Mouse (Mus musculus) liver, embryonic 13.5 days (tissue): Measurements from ENCODE around the gene Alkbh8. TPM values are rescaled to one million over a fixed set of nuclear protein-coding genes. Genes with fewer than 3 reads are reported as not detected.
A peak's percentile ranks its signal among the peaks of the same experiment; 100 is the strongest.
"Not testable (repeated sequence)": the region's sequence is repeated elsewhere in the genome, so short reads cannot be mapped to it uniquely, and the experiment has no call there.

Experiments
- ATAC-seq: fragments of 200-750 bp; cut with Nextera tagmentation; 2 replicates; pipeline ENCODE4 v1.8.0; 2017; ENCODE audit warnings: low read depth, mild to moderate bottlenecking, moderate number of reproducible peaks, moderate library complexity
- DNase-seq: peaks from one replicate; pipeline ENCODE4 v3.0.0; 2022
- H3K27ac ChIP-seq: fragments of 300-500 bp; sonication (generic); 2 replicates; pipeline ENCODE4 v1.5.1; 2015; ENCODE audit warnings: moderate library complexity, mild to moderate bottlenecking, inconsistent platforms
- H3K27me3 ChIP-seq: fragments of 300-500 bp; sonication (generic); 2 replicates; pipeline ENCODE4 v1.6.1; 2015; ENCODE audit warnings: mild to moderate bottlenecking, inconsistent platforms
- H3K36me3 ChIP-seq: fragments of 300-500 bp; sonication (generic); 2 replicates; pipeline ENCODE4 v1.6.1; 2015; ENCODE audit warnings: mild to moderate bottlenecking, inconsistent platforms
- H3K4me1 ChIP-seq: fragments of 300-500 bp; sonication (generic); replicated peaks from 2 replicates; pipeline ENCODE4 v1.6.1; 2015; ENCODE audit warnings: inconsistent platforms
- H3K4me2 ChIP-seq: fragments of 300-500 bp; sonication (generic); 2 replicates; pipeline ENCODE4 v1.6.1; 2015; ENCODE audit warnings: inconsistent platforms, mild to moderate bottlenecking, moderate library complexity
- H3K4me3 ChIP-seq: fragments of 300-500 bp; sonication (generic); replicated peaks from 2 replicates; pipeline ENCODE4 v1.5.1; 2015; ENCODE audit warnings: mild to moderate bottlenecking, inconsistent platforms
- H3K9ac ChIP-seq: fragments of 300-500 bp; sonication (generic); 2 replicates; pipeline ENCODE4 v1.6.1; 2015; ENCODE audit warnings: mild to moderate bottlenecking, inconsistent platforms
- H3K9me3 ChIP-seq: fragments of 300-500 bp; sonication (generic); replicated peaks from 2 replicates; pipeline ENCODE4 v1.6.1; 2016; ENCODE audit warnings: inconsistent platforms
- WGBS: fragments of 180-500 bp; shearing (Covaris S2); methylation state at CpG from one replicate; pipeline ENCODE4 v1.1.7; 2015; ENCODE audit not compliant: insufficient replicate concordance; 5-methylcytosine and 5-hydroxymethylcytosine counted together
- polyA plus RNA-seq: library from polyadenylated mRNA; unstranded; fragments of >200 nt; fragmentation: Nextera tagmentation; extraction: Ambion mirVana; gene quantifications from 2 replicates; pipeline ENCODE4 v1.2.1, GENCODE M21; 2015

Gene Alkbh8
- polyA plus RNA-seq, 1 experiment from 2014 or later, result 22.0 TPM

- not testable (repeated sequence) for H3K27me3 ChIP-seq, H3K9me3 ChIP-seq, H3K9ac ChIP-seq, H3K4me1 ChIP-seq, ATAC-seq, H3K4me3 ChIP-seq, H3K27ac ChIP-seq, DNase-seq, H3K4me2 ChIP-seq
- H3K36me3 ChIP-seq, result peaks cover 37% of the 10 kb centered on the region
- 62% methylated on average over 1 of the region's 1 CpGs for WGBS
Measured at GRCm38 (mm10) chr9:3376323-3376722, 41.4 kb downstream of the Alkbh8 start.

GRCm38 (mm10) chr9:3403251-3404208 is 68.6 kb downstream of the Alkbh8 start, which contains the start of gene Cwf19l2:
Gene Cwf19l2 (plus strand): TSS chr9:3403592.
- H3K36me3 ChIP-seq, result no peaks in the 10 kb centered on the region
- peak within 1 kb of the TSS; percentile 70 for H3K4me3 ChIP-seq
- ATAC-seq (peak; percentile 84), DNase-seq (peak; percentile 79)
- H3K9me3 ChIP-seq, result no peaks in the 10 kb centered on the region
- WGBS, result under 1% methylated on average over 28 of the region's 28 CpGs
- peak within 1 kb of the TSS; percentile 62 for H3K4me2 ChIP-seq
- peak within 1 kb of the TSS; percentile 66 for H3K27ac ChIP-seq
- H3K9ac ChIP-seq, result peak within 1 kb of the TSS; percentile 70
- H3K27me3 ChIP-seq, result no peaks in the 10 kb centered on the region
- H3K4me1 ChIP-seq, result peaks cover 9% of the 10 kb centered on the region

GRCm38 (mm10) chr9:3404372-3404771 is 69.4 kb downstream of the Alkbh8 start:
- Histone ChIP-seq H3K4me3 (peak overlapping the region; percentile 70), H3K4me1 (peaks cover 9% of the 10 kb centered on the region), H3K27ac (peak overlapping the region; percentile 66; the same call in 1 of the 2 replicates), H3K9ac (peak overlapping the region; percentile 70), H3K4me2 (peak overlapping the region; percentile 62), H3K27me3 (no peaks in the 10 kb centered on the region), H3K36me3 (no peaks in the 10 kb centered on the region), H3K9me3 (no peaks in the 10 kb centered on the region)
- under 1% methylated on average over 13 of the region's 13 CpGs for WGBS
- ATAC-seq (no peak), DNase-seq (peak; percentile 21)

- H3K4me3 ChIP-seq, H3K27me3 ChIP-seq, H3K4me2 ChIP-seq, ATAC-seq, H3K4me1 ChIP-seq, DNase-seq, H3K36me3 ChIP-seq, H3K27ac ChIP-seq, H3K9ac ChIP-seq, H3K9me3 ChIP-seq: not testable (repeated sequence)
- 78% methylated on average over 6 of the region's 6 CpGs for WGBS
Measured at GRCm38 (mm10) chr9:3439555-3440300, 104.8 kb downstream of the Alkbh8 start.

Other genes with a start within 250 kb of the Alkbh8 start
- gene Cwf19l2, start 68.5 kb downstream of the Alkbh8 start, polyA plus RNA-seq, result 5.3 and 6.2 TPM in 2 replicates
- gene Gucy1a2, start 197.6 kb downstream of the Alkbh8 start, polyA plus RNA-seq, result 0.12 and 0.21 TPM in 2 replicates